In genomic region chr10:74848372-74848771, GRCm38 (mm10) we compare ENCODE assay signal across 8 mouse cellular contexts.
A peak's percentile ranks its signal among the peaks of the same experiment; 100 is the strongest.
DNase-seq lines count a peak whose midpoint lies in the region; ATAC-seq lines count a peak whose summit lies in the region.

No protein-coding gene starts in this region.

- H3K27ac ChIP-seq in forebrain, embryonic 16.5 days (ENCODE audit: low read length) = no peak overlapping the region
- H3K27ac ChIP-seq in midbrain, embryonic 13.5 days = no peak overlapping the region

- no peak overlapping the region for H3K4me3 ChIP-seq in forebrain, embryonic 16.5 days (replicated peaks; ENCODE audit: low read length)
- H3K4me3 ChIP-seq in midbrain, embryonic 13.5 days (replicated peaks) = no peak overlapping the region

- 6% methylated on average over 7 of the region's 7 CpGs for WGBS in forebrain, embryonic 16.5 days
- 8% methylated on average over 7 of the region's 7 CpGs for WGBS in midbrain, embryonic 13.5 days

- H3K36me3 ChIP-seq in forebrain, embryonic 16.5 days (ENCODE audit: control insufficient read depth, insufficient read depth) = no peaks in the 10 kb centered on the region
- no peaks in the 10 kb centered on the region for H3K36me3 ChIP-seq in midbrain, embryonic 13.5 days

- intact Hi-C loops in heart, postnatal 25 days (cut with DNase I) = loop anchor here (10.0 kb wide), 1 partner anchor 384 kb away; no protein-coding TSS in a partner anchor
- intact Hi-C loops in left cerebral cortex, postnatal 10 days (cut with DNase I) = loop anchor here (10.0 kb wide), 2 partner anchors 374 to 1744 kb away; no protein-coding TSS in a partner anchor

- H3K9me3 ChIP-seq in forebrain, embryonic 16.5 days (ENCODE audit: control insufficient read depth, low read length) = no peaks in the 10 kb centered on the region
- no peaks in the 10 kb centered on the region for H3K9me3 ChIP-seq in midbrain, embryonic 13.5 days

- peak; percentile 81 for ATAC-seq in forebrain, embryonic 16.5 days
- ATAC-seq in midbrain, embryonic 13.5 days = peak; percentile 73

- no peak overlapping the region for H3K4me2 ChIP-seq in forebrain, embryonic 16.5 days (ENCODE audit: low read length)
- no peak overlapping the region for H3K4me2 ChIP-seq in midbrain, embryonic 13.5 days (replicated peaks)

- peak; percentile 19 for DNase-seq in heart, adult 8-10 months (ENCODE audit: low spot score)
- DNase-seq in heart, postnatal 25 days (ENCODE audit: low spot score) = no peak
- DNase-seq in c-Kit-positive CD71-positive TER-119-positive erythroid progenitor cells, embryonic 14.5 days (ENCODE audit: low spot score) = peak; percentile 15
- DNase-seq in induced T-regulatory cell, adult 2 months (ENCODE audit: low read depth) = peak; percentile 71
- DNase-seq in left cerebral cortex, postnatal 10 days (ENCODE audit: extremely low spot score in 1 of 2, low spot score in 2 of 2) = peak; percentile 75 to 80
- peak; percentile 33 for DNase-seq in telencephalon, adult 2 months (ENCODE audit: low read depth, low spot score)

- no peak overlapping the region for H3K9ac ChIP-seq in forebrain, embryonic 16.5 days (replicated peaks; ENCODE audit: low read depth, low read length)
- no peak overlapping the region for H3K9ac ChIP-seq in midbrain, embryonic 13.5 days (replicated peaks)

- no peaks in the 10 kb centered on the region for H3K4me1 ChIP-seq in forebrain, embryonic 16.5 days (replicated peaks; ENCODE audit: control insufficient read depth, insufficient read depth, low read length)
- no peaks in the 10 kb centered on the region for H3K4me1 ChIP-seq in midbrain, embryonic 13.5 days (replicated peaks)

- no peaks in the 10 kb centered on the region for H3K27me3 ChIP-seq in forebrain, embryonic 16.5 days (replicated peaks; ENCODE audit: control insufficient read depth, insufficient read depth, low read length)
- no peaks in the 10 kb centered on the region for H3K27me3 ChIP-seq in midbrain, embryonic 13.5 days
